Mouse (Mus musculus): ENCODE results near the gene Zswim3.

GRCm38 (mm10) chr2:164845782-164846181 is 40.9 kb downstream of the Zswim3 start:
- TF ChIP-seq POLR2A (IDR thresholded peaks at IDR 0.05; ENCODE audit: low read depth, low read length) (no peak), CTCF (IDR thresholded peaks at IDR 0.05; ENCODE audit: extremely low read depth, insufficient read length, insufficient replicate concordance, low read depth, low read length) (peak; percentile 28; the same call in 1 of the 2 replicates)

Measured in small intestine, adult 2 months (tissue).